Mouse (Mus musculus) megakaryocyte progenitor cell, adult 5-6 weeks (primary cell): ENCODE data around the gene Zik1. TPM values are rescaled to one million over a fixed set of nuclear protein-coding genes. Genes with fewer than 3 reads are reported as not detected.

Experiments
- ATAC-seq: replicated peaks from 2 replicates; pipeline ENCODE4 v1.8.0; 2016; ENCODE audit warnings: mild to moderate bottlenecking, moderate TSS enrichment, inconsistent platforms; ENCODE audit not compliant: poor library complexity
- total RNA-seq, 2 experiments: library from RNA; stranded (forward) in 1 of 2; stranded (reverse) in 1 of 2; fragments of 157-497, 149-512 nt in 1 of 2; fragments of 200-1000 nt in 1 of 2; gene quantifications; 2 replicates each; pipeline versions ENCODE4 v1.2.3 to v1.2.4; 2015 to 2017

Zik1 gene
- 2.8 and 5.3 TPM in 2 replicates for total RNA-seq (2015)
- total RNA-seq (2017) = 2.5 and 3.6 TPM in 2 replicates

GRCm38 (mm10) chr7:10494786-10495521, at the start of gene Zik1:
Gene Zik1, minus strand, starts transcription at chr7:10495394.
- ATAC-seq = peak; percentile 98

DNA sequence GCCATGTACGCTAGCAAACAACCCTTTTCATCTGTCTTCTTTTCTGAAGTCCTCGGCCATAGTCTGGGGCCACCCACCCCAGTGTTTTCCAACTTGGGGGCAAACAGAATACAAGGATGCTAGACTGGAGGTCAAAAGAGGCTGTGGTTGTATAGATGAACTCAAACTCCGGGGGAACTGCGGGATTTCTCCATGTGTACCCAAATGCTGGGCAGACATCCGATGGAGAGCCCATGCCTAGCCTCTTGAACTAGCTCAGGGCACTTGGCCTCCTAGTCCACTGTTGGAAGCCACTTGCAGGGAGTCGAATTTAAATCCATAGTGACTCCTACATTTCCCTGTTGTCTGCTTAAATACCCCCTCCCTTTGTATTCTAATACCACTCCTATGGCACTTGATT, 384 bp upstream of the Zik1 start:
- no peak for ATAC-seq

DNA sequence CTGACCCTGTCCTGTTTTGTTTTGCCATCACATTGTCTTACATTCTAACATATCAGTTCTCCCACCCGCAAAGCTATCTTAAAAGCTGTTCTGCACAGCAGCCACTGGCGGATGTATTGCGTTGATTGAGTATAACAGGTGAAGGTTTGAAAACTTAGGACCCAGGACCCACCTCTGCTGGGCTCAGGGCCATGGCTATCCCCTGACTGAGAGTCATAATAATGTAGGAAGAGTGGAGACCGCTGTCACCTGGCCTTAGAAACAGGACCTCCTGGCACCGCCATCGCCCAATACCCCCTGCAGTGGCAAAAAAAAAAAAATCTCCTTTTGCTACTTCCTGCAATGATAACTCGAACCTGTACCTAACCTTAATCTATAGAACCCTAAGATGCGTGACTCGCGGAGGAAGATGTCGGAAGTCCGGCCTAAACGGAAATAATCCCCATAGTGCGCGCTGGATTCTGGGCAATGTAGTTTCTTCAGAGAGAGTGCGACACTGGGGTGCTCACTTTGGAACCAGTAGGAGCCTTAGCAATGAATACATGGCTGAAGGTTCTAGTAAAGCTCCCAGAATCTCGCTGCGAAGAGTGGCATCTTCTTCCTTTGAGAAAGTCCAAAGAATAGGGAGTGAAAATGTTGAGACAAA, 14.5 kb downstream of the Zik1 start:
- ATAC-seq = no peak

DNA sequence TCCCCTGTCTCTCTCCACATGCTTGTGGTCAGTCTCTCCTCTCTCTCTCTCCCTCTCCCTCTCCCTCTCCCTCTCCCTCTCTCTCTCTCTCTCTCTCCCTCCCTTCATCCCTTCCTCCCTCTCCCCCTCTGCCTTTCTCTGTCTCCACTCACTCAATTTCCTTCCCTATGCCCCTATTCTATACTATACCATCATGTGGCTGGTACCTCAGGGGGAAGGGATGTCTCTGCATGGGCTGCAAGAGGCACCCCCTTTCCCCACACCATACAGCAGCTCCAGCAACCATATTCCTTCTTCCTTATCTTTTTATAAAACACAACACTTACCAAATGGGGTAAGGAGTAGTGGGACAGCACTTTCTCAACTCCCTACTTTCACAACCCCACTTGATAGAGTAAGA, 15.4 kb downstream of the Zik1 start:
- no peak for ATAC-seq

DNA sequence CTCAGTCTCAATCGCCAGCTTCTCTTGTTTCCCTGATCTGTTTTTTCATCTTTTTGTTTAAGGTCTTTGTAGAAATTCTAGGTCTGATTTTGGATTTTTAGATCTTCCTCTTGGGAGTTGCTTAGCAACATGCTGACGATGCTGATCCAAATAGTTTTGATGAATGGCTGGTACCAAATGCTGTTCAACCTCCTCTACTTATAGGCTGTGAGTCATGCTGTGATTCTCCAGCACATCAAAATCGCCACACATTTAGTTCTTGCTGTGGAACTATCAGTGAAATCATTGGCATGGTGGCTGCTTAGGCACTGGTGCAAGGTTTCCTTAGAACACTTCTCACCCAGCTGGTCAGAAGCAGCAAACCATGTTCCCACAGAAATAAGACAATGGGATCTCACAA, 37.0 kb downstream of the Zik1 start:
- ATAC-seq = no peak

DNA sequence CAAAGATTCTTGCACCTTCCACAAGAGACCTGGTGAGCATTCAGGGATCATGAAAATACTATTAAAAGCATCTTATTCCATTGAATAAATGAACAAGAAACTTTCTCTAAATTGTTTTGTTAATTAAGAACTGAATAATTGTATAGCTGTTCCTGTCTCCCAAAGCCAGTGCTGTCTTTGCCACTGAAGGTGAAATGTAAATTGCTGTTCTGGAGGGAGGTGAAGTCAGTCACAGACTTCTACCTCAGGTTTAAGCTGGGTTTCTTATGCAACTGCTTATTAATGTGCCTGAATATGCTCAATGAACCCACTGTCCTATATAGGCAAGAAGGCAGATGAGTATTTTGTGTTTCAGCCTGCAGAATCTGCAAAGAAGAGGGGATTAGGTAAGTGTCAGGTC, 52.2 kb downstream of the Zik1 start, which contains the start of gene Vmn1r67:
TSS of gene Vmn1r67 (plus strand) at position 301 of the 400 bp plus-strand sequence.
- ATAC-seq = no peak

Other genes with a start within 250 kb of the Zik1 start
- gene Vmn1r66, start 217.4 kb downstream of the Zik1 start, total RNA-seq (2015) = not detected in 2 replicates
- gene Vmn1r66, start 217.4 kb downstream of the Zik1 start, total RNA-seq (2017) = not detected in 2 replicates
- not detected in 2 replicates for gene Vmn1r67, start 52.1 kb downstream of the Zik1 start, total RNA-seq (2015)
- gene Vmn1r67, start 52.1 kb downstream of the Zik1 start, total RNA-seq (2017) = not detected in 2 replicates
- gene Vmn1r68, start 63.1 kb upstream of the Zik1 start, total RNA-seq (2015) = not detected in 2 replicates
- not detected in 2 replicates for gene Vmn1r68, start 63.1 kb upstream of the Zik1 start, total RNA-seq (2017)
- gene Vmn1r69, start 118.3 kb upstream of the Zik1 start, total RNA-seq (2015) = not detected in 2 replicates
- not detected in 2 replicates for gene Vmn1r69, start 118.3 kb upstream of the Zik1 start, total RNA-seq (2017)
- gene Vmn1r70, start 136.1 kb upstream of the Zik1 start, total RNA-seq (2015) = not detected in 2 replicates
- gene Vmn1r70, start 136.1 kb upstream of the Zik1 start, total RNA-seq (2017) = not detected in 2 replicates
- not detected in 2 replicates for gene Nlrp4b, start 192.4 kb upstream of the Zik1 start, total RNA-seq (2015)
- gene Nlrp4b, start 192.4 kb upstream of the Zik1 start, total RNA-seq (2017) = not detected in 2 replicates